Mouse (Mus musculus): ENCODE measurements around the gene Tuba1a. TPM values are rescaled to one million over a fixed set of nuclear protein-coding genes. Genes with fewer than 3 reads are reported as not detected.
"Not testable (repeated sequence)": the region's sequence is repeated elsewhere in the genome, so short reads cannot be mapped to it uniquely, and the experiment has no call there.

The Tuba1a gene
- polyA plus RNA-seq, 1 experiment: 126 TPM

GRCm38 (mm10) chr15:98933833-98934216 lies 19.7 kb downstream of the Tuba1a start:
- under 1% methylated on average over 35 of the region's 35 CpGs for WGBS
- H3K27me3 ChIP-seq (ENCODE audit: control insufficient read depth, insufficient read depth, low read length): no peaks in the 10 kb centered on the region
- peak overlapping the region; percentile 96 for H3K27ac ChIP-seq (ENCODE audit: insufficient read depth, low read length)
- peaks cover 16% of the 10 kb centered on the region; the same call in 1 of the 2 replicates for H3K4me1 ChIP-seq (ENCODE audit: control insufficient read depth, insufficient read depth, insufficient read length)
- peak; percentile 69 to 92 for DNase-seq (ENCODE audit: low read depth in 1 of 2, low spot score in 2 of 2)
- peak overlapping the region; percentile 82 for H3K4me3 ChIP-seq (ENCODE audit: extremely low read depth, insufficient read depth, insufficient read length)
- TF ChIP-seq CTCF (IDR thresholded peaks at IDR 0.05; ENCODE audit: extremely low read depth, insufficient read depth, insufficient read length, insufficient replicate concordance) (no peak), POLR2A (IDR thresholded peaks at IDR 0.05; ENCODE audit: low read depth, low read length) (no peak)
- peaks cover 5% of the 10 kb centered on the region for H3K36me3 ChIP-seq (ENCODE audit: control insufficient read depth, insufficient read depth, low read length)

- Histone ChIP-seq H3K4me1 (ENCODE audit: control insufficient read depth, insufficient read depth, insufficient read length) (peaks cover 16% of the 10 kb centered on the region; the same call in 1 of the 2 replicates), H3K4me3 (ENCODE audit: extremely low read depth, insufficient read depth, insufficient read length) (peak overlapping the region; percentile 82), H3K27ac (ENCODE audit: insufficient read depth, low read length) (peak overlapping the region; percentile 48)
- 9% methylated on average over 8 of the region's 9 CpGs for WGBS
- not testable (repeated sequence) for DNase-seq (ENCODE audit: low read depth in 1 of 2, low spot score in 2 of 2); H3K27me3 ChIP-seq (ENCODE audit: control insufficient read depth, insufficient read depth, low read length); H3K36me3 ChIP-seq (ENCODE audit: control insufficient read depth, insufficient read depth, low read length)
Observed at GRCm38 (mm10) chr15:98933004-98933671, 20.4 kb downstream of the Tuba1a start.

GRCm38 (mm10) chr15:98930998-98931397 lies 22.5 kb downstream of the Tuba1a start:
- 88% methylated on average over 3 of the region's 3 CpGs for WGBS
- TF ChIP-seq POLR2A (IDR thresholded peaks at IDR 0.05; ENCODE audit: low read depth, low read length) (no peak), CTCF (IDR thresholded peaks at IDR 0.05; ENCODE audit: extremely low read depth, insufficient read depth, insufficient read length, insufficient replicate concordance) (no peak)
- no peak for DNase-seq (ENCODE audit: low read depth in 1 of 2, low spot score in 2 of 2)
- Histone ChIP-seq H3K36me3 (ENCODE audit: control insufficient read depth, insufficient read depth, low read length) (peaks cover 5% of the 10 kb centered on the region), H3K27ac (ENCODE audit: insufficient read depth, low read length) (no peak overlapping the region), H3K4me3 (ENCODE audit: extremely low read depth, insufficient read depth, insufficient read length) (no peak overlapping the region), H3K27me3 (ENCODE audit: control insufficient read depth, insufficient read depth, low read length) (no peaks in the 10 kb centered on the region), H3K4me1 (ENCODE audit: control insufficient read depth, insufficient read depth, insufficient read length) (peaks cover 12% of the 10 kb centered on the region; the same call in 1 of the 2 replicates)

DNA sequence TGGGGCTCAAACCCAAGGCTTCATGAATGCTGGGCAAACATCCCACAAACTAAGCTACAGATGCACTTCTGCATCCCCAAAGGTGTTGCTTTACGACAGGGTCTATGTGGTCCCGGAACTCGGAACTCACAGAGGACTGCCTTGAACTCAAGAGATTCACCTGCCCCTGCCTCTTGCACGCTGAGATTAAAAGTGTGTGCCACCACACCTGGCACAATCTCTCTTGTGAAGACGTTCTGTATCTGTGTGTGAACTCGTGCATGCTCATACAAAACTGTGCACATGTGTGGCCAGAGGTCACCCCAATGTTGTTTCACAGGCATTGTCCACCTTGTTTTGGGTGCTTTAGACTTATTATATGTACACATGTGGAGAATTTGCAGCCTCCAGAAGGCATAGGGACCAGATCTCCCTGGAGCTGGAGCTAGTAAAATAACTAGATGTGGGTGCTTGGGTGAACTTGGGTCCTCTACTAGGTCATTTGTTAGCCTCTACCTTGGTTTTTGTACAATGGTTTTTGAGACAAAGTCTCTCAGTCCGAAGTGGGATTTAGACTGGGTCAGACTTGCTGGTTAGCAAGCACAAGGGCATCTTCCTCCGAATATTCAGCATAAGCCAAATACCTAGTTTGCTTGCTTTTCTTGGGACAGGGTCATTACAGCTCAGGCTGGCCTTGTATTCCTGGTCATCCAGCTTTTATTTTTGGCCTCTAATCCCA lies 23.3 kb downstream of the Tuba1a start:
- Histone ChIP-seq H3K4me1 (ENCODE audit: control insufficient read depth, insufficient read depth, insufficient read length) (peaks cover 8% of the 10 kb centered on the region; the same call in 1 of the 2 replicates), H3K27me3 (ENCODE audit: control insufficient read depth, insufficient read depth, low read length) (no peaks in the 10 kb centered on the region), H3K36me3 (ENCODE audit: control insufficient read depth, insufficient read depth, low read length) (peaks cover 5% of the 10 kb centered on the region), H3K4me3 (ENCODE audit: extremely low read depth, insufficient read depth, insufficient read length) (no peak overlapping the region), H3K27ac (ENCODE audit: insufficient read depth, low read length) (no peak overlapping the region)
- WGBS: 70% methylated on average over 8 of the region's 8 CpGs
- no peak for DNase-seq (ENCODE audit: low read depth in 1 of 2, low spot score in 2 of 2)
- TF ChIP-seq CTCF (IDR thresholded peaks at IDR 0.05; ENCODE audit: extremely low read depth, insufficient read depth, insufficient read length, insufficient replicate concordance) (no peak), POLR2A (IDR thresholded peaks at IDR 0.05; ENCODE audit: low read depth, low read length) (no peak)

DNA sequence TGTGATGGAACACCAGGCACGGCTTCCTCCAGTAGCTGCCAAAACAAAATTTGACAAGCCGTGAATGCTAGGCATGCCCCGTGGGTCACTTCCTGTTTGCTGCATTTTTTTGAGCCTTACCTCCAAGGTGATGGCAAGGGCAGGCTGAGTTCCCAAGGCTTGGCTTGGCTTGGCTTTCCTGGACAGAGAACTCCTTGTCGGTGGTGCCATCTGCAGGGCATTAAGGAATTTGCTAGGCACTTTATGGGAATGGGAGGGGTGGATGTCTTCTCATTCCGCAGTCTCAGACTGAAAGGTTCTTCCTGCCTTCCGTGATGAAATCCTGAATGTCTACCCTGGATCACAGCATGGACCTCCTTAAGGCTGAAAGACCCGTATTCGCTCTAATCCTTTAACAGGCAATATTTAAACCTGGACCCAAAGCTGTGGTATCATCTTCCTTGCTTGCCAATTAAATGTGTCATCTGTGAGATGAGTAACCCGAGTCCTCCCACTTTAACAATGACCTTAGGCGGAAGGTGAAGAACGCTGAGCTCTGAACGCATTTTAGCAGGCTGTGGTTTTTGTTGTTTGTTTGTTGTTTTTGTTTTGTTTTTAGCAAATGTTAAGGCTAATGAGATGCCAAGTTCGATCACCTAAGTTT lies 24.8 kb downstream of the Tuba1a start:
- Histone ChIP-seq H3K27ac (ENCODE audit: insufficient read depth, low read length) (no peak overlapping the region), H3K4me1 (ENCODE audit: control insufficient read depth, insufficient read depth, insufficient read length) (peaks cover 4% of the 10 kb centered on the region; the same call in 1 of the 2 replicates), H3K27me3 (ENCODE audit: control insufficient read depth, insufficient read depth, low read length) (no peaks in the 10 kb centered on the region), H3K36me3 (ENCODE audit: control insufficient read depth, insufficient read depth, low read length) (peaks cover 5% of the 10 kb centered on the region), H3K4me3 (ENCODE audit: extremely low read depth, insufficient read depth, insufficient read length) (no peak overlapping the region)
- TF ChIP-seq CTCF (IDR thresholded peaks at IDR 0.05; ENCODE audit: extremely low read depth, insufficient read depth, insufficient read length, insufficient replicate concordance): no peak
- peak in 1 of 2 experiments; percentile 27 for DNase-seq (ENCODE audit: low read depth in 1 of 2, low spot score in 2 of 2)
- WGBS: 39% methylated on average over 13 of the region's 13 CpGs

GRCm38 (mm10) chr15:98927566-98927965 lies 25.9 kb downstream of the Tuba1a start:
- WGBS: 40% methylated on average over 5 of the region's 5 CpGs
- DNase-seq (ENCODE audit: low read depth in 1 of 2, low spot score in 2 of 2): no peak
- no peaks in the 10 kb centered on the region for H3K27me3 ChIP-seq (ENCODE audit: control insufficient read depth, insufficient read depth, low read length)
- H3K36me3 ChIP-seq (ENCODE audit: control insufficient read depth, insufficient read depth, low read length): peaks cover 3% of the 10 kb centered on the region
- H3K27ac ChIP-seq (ENCODE audit: insufficient read depth, low read length): no peak overlapping the region
- H3K4me3 ChIP-seq (ENCODE audit: extremely low read depth, insufficient read depth, insufficient read length): no peak overlapping the region
- H3K4me1 ChIP-seq (ENCODE audit: control insufficient read depth, insufficient read depth, insufficient read length): peaks cover 2% of the 10 kb centered on the region; the same call in 1 of the 2 replicates
- TF ChIP-seq CTCF (IDR thresholded peaks at IDR 0.05; ENCODE audit: extremely low read depth, insufficient read depth, insufficient read length, insufficient replicate concordance) (no peak), POLR2A (IDR thresholded peaks at IDR 0.05; ENCODE audit: low read depth, low read length) (no peak)
